Mouse (Mus musculus): ENCODE results near the gene Calhm5.

The Calhm5 gene

DNA sequence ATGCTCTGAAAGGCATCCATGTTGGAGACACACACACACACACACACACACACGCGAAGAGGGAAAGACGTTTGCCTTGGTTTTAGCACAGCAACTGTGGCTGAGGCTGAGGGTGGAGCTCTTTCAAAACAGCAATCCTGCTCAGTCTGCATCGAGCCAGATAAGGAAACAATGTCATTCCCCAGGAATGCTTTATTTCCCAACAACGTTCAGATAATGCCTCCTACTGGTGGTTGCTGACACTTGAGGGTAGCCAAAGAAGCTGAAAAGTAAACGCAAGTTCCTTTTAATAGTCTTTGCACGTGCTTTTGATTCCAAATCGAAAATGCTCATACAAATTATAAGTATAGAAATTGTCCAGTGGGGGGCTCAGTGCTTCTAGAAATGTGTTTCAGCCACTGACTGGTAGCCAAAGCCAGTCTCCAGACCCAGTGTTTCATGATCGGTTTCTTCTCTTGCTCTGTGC lies at the start of gene Calhm5:
TSS of gene Calhm5 (minus strand) at position 102 of the 466 bp plus-strand sequence.
- DNase-seq: peak; percentile 21

DNA sequence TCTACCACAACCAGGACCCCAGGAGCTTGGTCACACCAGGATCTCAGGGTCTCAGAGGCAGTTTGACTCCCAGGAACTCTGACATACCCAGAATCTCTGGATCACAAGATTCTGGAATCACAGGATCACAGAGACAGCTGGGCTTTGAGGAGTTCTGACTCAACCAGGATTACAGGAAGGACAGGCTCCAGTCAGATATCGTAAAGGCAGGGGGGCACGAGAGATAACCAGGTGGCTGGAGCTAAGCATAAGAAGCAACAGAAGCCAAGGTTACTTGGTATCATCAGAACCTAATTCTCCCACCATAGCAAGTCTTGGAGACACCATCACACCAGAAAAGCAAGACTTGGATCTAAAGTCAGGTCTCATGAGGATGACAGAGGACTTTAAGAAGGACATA lies 45.4 kb upstream of the Calhm5 start:
- DNase-seq: no peak

DNA sequence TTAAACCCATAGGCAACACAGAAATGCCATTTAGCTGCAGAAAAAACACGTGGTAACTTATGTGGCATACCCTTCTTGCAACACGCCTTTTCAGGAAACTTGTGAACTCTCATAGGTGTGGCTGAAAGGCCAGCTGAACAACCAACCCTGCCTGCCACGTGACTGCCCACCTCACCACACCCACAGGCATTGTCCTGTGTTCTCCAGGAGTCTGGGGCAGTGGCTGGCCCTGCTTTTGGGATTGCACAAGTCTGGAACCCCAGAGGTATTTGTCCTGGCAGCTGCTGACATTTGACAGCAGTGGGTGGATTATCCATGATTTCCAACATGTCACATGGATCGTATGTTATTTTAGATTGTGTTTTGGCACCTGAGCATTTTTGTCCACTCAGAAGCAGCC lies 43.4 kb upstream of the Calhm5 start:
- DNase-seq: no peak

DNA sequence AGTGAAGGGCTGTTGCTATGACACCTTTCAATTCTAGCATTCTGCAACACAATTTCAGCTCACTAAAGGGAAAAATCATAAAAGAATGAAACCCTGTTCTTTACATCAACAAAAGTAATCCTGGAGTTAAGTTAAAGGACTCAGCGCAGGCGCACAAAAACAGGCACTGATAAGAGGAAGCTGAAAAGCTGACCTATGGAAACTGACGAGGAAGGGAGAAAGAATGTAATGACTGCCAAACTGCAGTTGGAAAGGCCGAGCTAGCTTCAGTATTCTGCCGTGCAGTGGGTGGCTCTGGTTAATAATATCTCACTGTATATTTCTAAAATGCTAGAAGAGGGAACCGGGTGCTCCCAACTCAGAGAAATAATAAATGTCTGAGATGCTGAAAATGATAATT lies 41.7 kb upstream of the Calhm5 start:
- DNase-seq: no peak

DNA sequence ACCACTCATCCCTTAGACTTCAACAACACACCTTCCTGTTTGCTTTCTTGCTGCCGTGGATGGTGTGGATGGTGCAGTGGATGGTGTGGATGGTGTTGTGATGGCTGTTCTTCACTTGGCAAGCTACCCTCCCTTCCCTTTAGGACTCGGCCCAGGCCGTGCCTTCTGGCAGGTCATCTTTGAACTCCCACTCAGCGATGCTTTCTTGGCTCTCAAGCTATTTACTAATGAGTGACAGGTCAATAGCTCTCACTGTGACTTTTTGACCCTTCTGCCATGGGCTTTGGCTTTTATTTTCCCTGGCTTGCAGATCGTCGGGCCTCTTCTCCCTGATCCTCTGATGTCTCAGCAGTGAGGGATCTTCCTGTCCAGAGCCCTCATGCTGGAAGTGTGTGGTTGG lies 40.1 kb upstream of the Calhm5 start:
- DNase-seq: no peak

DNA sequence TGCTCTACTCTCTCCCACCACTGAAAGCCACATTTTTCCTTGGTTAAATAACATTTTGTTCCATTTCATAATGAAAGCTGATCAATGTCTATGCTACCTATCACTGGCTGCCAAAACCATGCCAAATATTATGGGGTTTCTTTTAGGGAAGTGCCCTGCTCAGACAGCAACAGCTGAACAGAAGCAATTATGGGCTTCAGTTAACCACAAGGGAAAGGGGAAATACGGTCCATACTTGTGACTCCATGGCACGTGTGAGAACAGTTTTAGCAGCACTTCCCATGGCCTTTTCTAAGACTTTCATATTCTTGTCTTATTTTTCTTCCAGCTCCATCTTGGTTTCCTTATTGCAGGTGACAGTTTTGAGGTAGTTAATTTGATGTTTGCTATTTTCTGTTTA lies 35.0 kb upstream of the Calhm5 start:
- no peak for DNase-seq

DNA sequence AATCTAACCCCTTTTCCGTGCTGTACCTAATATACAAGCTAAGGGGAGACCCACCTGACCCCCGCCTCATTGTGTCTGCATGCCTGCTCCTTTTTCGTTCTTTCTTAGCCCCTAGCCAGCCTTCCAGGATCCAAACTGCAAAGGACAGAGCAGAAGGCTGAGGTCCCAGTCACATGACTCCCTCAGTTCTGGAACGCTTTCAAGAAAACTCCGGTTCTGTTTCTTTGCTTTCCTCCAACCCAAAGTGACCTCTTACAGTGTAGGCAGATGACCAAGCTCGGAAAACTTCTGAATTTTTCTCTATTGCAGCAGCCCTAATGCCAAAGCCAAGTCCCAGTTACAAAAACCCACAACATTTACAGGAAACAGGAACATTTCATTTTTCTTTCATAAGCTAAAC lies 32.1 kb upstream of the Calhm5 start:
- DNase-seq: no peak

DNA sequence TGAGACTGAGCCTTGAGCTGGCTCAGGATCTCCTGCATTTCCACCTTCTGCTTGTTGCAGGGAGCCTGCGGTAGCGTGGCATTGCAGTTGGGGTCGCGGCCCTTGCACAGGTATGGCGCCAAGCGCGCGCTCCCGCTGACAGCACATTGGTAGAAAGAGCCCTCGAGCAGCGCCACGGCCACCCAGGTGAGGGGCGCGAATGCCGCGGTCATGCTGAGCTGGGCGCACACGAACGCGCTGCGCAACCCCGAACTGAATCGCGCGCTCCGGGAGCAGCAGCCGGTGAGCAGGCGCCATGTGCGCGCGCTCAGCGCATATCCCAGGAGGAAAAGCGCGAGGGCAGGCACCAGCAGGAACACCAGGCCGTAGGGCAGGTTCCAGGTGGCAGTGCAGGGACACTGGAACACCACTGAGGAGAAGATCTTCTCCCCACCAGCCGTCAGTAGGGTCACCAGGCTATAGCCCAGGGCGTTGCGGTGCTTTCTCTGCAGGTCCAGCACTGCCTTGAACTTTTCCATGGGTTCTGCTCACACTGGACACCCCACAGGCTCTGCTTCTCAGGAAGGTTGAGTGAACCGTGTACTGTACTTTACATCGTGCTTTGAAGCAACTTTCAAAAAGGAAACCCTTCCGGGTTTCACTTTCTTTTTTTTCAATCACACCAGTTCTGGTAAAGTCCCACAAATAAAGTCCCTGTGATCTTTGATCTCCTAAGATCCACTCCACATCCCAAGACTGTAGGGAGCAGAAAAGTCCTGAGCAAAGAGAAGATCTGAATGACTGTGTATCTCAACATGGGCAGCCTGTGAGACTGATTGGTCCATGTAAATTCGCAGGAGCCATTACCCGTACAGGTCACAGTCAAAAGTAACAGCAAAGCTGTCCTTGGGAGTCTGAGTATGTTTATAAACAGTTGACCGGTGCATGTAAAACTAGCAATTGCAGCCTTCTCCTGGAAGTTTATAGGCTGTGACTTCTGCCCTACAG lies 31.4 kb upstream of the Calhm5 start, which contains the start of gene Calhm6:
TSS of gene Calhm6 (minus strand) at position 593 of the 987 bp plus-strand sequence.
- no peak for DNase-seq

DNA sequence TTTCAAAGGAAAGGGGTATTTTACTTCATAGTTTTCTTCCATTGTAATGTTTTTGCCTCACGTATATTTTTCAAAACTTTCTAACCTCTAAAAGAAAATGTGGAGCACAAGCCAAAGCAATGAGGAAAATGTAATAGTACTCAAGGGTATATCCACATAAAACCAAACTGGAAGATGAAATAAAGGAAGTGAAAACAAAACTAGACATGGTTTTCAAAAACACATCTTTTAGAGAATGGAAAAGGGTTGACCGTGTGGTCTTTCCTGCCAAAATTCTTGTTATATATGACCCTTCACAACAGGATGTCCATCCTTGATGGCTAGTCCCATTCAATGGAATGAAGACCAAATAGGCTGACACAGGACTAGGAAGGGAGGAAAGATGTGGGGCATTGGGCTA lies 22.1 kb upstream of the Calhm5 start:
- DNase-seq: no peak

DNA sequence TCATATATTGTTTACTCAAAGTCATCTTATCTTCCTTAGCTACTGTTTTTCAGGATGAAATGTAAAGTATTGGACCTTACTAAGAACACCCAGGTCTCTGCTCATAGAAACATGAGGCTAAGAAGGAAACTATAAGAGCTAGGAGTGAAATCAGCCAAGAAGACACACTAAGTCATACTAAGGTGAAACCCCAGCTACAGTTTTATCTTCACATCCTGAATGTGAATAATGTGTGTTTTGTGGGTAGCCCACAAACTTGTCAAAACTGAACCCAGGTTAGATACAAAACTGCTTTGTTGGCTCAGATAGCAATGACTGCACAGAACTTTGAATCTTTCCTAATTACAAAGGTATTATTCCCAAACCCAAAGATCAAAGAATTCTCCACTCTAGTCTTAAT lies 21.5 kb upstream of the Calhm5 start:
- DNase-seq: no peak

DNA sequence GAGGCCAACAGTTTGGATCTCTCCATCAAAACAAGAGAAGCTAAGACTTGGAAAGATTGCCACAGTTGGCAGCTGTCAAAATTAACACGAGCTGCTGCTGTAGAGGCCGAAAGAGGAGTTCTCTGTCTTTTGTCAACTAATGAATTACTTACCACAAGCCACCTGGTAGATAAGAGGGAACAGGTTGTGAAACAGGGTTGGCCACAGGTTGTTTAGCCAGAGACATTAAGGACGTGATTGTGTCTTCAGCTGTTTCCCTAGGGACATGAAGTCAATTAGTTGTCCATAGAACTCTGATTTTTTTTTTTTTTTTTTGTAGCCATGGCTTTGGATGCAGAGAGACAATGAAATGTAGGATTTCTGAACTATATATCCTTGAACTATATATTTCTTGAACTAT lies 20.8 kb upstream of the Calhm5 start:
- no peak for DNase-seq

DNA sequence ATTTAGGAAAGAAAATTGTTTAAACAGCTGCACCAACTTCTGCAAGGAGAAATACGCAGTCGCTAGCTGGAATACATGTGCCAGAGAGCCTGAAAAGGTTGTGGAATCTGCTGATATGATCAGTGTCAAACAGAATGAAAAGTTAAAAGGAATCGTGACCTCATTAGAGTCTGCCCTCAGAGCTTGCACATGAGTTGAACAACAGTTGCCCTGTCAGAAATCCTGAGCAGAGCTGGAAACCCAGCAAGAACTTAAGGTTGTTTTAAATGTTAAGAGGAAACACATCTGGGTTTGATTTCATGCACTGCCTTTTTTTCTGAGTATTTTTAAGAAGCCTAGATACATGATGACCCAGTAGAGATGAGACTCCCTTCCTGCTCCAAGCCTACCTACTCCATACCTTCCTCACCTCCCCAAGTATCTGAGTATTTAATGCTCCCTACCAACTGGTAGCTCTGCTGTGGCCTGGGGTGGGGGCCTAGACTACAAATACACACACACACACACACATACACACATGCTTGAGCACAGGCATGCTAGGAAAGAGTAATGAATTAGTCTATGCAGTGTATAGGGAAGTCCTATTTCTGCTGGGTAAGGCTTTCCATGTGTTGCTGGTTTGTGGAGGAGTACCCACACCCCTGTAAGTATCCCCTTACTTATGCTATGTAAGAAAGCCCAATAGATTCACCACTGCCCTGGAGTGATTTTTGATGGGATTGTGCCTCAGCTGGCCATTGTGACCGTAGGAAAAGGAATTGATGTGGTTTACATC lies 15.8 kb upstream of the Calhm5 start:
- no peak for DNase-seq

DNA sequence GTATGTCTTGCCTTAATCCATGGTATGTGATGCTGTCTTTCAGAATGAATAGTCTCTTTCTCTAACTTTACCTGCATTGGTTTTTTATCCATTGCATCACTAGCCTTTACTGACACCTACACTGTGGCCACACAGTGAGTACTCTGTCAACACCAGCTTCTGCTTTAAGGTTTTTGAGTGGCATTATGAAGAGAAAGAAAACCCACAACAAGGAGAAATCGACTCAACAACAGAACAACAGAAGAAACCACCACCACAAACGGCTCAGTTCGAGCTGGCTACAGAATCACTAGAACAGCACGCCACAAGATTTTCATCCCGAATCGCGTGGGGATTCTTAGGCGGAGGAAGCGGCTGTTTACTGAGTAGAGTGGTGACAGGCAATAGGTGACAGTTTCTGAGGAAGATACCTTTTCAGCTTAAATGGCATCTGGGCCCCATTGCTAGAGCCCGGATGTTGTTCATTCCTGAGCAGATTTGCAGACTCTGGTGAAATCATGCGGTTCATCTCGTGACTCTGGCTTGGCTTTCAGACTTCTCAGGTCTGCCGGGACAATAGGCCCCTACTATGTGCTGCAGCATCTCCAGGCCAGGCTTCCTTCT lies 14.6 kb upstream of the Calhm5 start:
- DNase-seq: no peak

DNA sequence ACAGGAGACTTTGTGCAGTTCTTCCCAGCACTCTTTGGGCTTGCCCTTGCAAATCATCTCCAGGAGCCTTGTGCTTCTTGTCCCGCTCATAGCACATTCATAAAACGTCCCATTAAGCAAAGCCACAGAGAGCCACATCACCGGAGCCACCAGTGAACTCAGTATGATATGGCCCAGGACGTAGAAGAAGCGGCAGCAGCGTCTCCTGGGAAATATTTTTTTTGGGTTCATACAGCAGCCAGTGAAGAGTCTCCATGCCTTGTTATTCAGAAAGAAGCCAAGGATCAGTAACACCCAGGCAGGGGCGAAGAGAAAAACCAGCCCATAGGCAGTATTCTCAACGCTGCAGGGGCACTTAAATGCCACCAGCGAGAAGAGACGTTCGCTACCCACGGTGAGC lies 355 bp downstream of the Calhm5 start:
- DNase-seq: no peak

DNA sequence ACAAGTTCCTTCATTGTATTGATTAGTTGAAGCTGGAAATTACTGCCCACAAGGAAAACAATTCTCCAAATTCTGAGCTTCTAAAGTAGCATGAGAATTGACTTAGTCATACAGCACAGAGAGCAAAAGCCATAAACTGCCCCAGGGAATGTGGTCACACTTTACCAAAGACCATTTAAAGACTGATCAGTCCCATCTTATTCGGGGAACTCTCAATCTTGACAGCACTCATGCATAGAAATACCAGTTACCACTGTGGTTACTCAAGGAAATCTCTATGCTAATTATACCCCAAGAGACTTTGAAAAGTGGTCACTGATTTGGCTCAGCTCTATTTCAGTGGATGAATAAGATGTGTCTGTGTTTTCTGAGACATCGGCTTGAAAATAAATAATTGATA lies 1.2 kb downstream of the Calhm5 start:
- no peak for DNase-seq

DNA sequence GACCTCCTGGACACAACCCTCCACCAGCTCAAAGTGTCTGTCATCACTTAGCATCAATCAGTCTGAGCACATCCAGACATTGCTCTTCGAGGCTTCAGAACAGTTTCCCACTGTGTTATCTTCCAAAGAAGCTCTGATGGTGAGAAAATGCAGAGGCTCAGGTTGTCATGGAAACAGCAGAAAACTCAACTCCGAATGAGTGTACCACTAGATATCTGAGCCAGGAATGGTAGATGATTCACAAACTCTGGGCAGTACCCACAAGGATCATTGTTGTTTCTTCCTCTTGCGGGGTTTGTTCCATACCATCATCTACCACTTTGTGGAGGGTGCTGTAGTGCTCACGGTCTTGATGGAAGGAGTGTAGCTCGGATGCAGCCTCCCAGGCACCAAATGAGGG lies 4.4 kb downstream of the Calhm5 start:
- no peak for DNase-seq

DNA sequence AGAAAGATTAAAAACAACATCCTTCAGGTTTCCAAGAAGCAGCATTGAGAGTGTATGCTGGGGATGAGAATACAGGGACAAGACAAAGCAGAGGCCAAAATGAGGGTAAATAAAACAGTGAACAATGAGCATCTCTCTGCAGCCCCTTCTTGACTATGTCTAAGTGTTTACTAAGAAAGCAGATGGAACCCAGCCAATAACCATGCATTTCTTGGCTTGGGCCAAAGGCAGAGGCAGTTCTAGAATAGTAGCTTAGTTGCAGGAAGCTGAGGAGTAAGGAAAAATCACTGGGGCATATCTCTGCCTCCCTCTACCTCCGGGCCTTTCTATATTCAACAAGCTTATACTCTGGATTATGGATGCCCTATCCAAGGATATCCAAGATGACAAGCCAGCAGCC lies 5.8 kb downstream of the Calhm5 start:
- DNase-seq: no peak

DNA sequence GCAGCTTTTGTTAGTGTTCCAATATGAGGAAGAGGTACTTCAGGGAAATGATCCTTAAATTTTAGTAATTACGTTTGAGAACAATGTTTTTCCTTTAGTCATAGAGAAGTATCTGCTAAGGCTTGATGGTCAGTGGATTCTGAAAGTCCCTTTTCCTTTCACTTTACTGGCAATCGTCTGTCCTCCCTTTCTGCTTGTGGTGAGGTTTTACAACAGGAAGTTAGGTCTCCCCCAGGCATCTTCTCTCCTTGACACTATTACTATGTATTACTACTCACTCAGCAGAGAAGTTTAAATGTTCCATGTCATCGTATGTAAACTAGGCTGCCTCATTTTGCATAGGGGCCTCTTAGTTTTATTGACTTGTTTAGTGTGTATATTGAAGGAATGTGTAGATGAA lies 6.8 kb downstream of the Calhm5 start:
- no peak for DNase-seq

DNA sequence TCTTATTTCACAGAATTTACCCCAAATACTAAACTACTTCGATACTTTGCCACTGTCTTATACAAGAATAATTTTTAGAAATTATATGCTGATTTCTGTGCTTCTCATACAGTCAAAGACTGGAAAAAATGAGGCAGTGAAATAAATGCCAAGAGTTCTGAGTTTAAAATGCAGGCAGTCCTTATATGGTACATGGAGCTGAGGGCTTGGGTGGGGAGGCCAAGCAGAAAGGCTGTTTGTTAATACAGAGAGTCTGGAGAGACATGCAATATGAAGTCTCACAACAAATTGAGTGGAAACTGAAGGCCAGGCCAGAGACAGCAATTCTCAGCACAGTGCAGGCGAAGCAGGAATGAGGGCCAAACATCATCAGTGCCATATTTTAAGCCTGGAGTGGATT lies 7.8 kb downstream of the Calhm5 start:
- no peak for DNase-seq

DNA sequence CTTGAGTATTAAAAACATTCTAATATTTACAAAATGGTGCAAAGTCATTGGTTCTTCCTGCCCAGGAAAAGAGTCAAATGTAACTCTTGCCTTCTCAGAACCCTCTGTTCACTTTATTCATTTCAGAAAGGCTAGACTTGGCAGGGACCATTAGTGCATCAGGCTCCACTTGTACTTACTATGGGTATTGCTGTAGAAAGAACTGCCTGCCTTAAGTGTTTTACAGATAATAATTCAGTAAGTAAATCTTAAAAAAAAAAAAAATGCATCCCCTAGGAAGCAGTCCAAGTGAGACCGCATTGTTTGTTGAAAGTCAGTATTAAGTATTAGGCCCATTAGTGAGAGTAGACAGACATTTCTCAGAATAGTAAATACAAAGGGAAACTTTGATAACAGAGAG lies 9.8 kb downstream of the Calhm5 start:
- DNase-seq: no peak

DNA sequence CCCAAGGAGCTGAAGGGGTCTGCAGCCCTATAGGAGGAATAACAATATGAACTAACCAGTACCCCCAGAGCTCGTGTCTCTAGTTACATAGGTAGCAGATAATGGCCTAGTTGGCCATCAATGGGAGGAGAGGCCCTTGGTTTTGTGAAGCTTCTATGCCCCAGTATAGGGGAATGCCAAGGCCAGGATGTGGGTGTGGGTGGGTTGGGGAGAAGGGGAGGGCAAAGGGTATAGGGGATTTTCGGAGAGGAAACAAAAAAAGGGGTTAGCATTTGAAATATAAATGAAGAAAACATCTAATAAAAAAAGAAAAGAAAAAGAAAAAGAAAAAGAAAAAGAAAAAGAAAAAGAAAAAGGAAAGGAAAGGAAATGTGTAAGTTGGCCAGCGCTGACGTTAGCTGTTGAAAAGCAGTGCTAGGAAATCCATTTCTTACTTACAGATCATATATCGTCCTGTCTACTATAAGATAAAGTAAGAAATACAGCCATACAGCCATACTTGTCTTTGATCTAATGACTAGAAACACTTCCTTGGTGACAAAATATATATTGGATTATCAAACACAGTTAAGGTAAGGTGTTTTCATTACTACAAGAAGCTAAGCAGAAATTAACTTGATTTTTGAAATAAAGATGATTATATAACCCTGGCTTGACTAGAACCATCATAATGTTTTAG lies 21.7 kb downstream of the Calhm5 start:
- no peak for DNase-seq

DNA sequence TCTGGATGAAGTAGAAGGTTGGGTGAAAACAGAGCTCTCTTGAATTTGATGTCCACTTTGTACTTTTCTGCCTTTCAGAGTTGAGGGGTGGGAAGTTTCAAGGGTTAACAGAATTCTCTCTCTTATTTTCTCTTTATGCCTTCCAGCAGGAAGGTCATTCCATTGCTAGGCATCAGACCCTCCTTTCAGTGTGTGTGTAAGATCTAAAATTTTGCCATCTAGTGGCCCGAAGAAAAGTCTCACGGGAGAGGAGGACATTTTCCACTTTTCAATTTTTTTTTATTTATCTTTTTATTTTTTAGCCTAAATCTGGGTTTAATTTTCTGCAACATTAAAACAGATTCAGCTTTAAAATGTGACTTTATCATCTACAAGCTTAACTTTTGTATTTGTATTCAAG lies 24.7 kb downstream of the Calhm5 start:
- DNase-seq: no peak

DNA sequence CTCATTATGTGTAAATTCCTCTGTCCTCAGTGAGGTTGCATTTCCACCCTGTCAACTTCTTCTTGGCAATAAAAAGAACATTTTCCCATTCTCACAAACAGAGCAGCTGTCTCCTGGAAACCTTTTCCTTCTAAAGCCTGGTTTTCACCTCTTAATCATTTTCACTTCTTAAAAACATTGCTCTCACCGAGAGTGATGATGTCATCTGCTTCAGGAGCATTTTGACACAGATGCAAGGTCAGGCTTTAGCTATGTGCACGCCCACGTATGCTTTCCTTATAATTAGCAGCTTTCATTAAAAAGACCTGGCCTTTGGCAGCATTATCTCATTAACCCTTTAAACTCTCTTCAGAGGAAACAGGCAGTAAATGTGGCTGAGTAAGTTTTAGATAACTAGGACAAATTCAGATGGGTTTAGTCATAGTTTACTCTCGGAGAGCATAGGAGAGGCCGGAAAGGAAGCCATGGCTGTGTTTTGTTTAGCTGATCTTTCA lies 25.3 kb downstream of the Calhm5 start:
- DNase-seq: no peak

Measured in cerebellum, adult 9-10 months (tissue).